Mouse (Mus musculus): ENCODE data around the gene Blnk.

Gene Blnk

DNA sequence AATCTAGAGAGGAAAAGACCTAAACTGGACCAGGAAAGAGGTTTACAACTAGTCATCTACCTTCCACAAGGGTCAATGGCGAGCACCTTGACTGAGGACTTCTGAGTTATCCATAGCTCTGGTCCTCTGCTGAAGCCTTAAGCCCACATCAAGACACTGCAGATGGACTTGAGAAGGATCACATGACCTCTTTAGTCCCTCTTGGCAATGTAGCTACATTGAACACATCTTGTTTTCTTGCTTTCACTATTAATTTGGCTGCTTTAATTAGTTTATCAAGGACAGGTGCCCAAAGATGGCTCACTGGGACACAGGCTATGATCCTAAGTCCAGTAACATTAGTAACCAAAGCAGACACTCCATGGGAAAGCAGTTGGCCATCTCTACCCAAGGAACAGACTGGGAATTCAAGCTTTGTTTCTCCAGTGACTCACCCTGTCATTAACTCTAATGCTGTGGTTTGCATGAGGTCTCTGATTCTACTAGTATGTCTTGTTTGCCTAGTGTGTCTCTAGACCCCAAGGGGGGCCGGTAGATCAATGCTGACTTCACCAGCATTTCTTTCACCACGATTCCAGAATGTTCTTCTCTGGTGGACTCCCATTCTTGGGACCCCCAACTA, 9.5 kb upstream of the Blnk start:
- in situ Hi-C loops (cut with MboI, MseI) = no loop called here

- in situ Hi-C loops (cut with MboI, MseI) = no loop called here
Measured at GRCm38 (mm10) chr19:40999569-40999968, 5.2 kb upstream of the Blnk start.

DNA sequence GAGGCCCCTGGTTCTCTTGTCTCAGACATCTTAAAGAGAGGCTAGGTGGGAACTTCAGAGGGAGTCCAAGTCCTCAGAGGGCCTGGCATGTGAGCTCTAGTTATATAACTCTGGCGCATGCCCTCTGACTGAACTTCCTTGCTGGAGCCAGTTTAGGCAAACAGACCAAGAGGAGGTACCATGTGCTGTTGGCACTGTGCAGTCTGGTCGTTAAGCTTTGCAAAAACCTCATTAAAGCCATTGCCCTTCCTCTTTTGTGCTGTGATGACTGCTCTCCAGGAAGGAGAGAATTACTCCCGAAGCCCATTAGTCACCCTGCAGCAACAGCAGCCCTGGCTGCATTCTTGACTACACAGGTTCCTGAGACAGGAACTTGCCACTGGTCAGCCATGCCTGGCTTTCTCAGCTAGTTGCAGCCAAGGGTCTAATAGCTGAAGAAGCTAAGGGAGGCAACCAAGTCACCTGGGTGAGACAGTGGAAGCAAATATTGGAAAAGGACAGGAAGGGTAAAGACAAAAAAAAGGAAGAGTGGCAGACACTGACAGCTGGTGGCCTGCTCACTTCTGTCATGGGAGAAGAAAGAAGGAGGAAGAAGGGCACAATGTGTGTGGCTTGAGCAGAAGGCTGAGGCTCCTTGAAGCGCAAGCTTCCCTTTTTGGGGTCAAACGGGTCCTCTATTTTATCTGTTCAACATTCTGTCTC, 4.3 kb upstream of the Blnk start:
- in situ Hi-C loops (cut with MboI, MseI) = no loop called here

GRCm38 (mm10) chr19:40996722-40997121, 2.4 kb upstream of the Blnk start:
- in situ Hi-C loops (cut with MboI, MseI) = no loop called here

- in situ Hi-C loops (cut with MboI, MseI) = no loop called here
Measured at GRCm38 (mm10) chr19:40995449-40996401, 1.4 kb upstream of the Blnk start.

GRCm38 (mm10) chr19:40994911-40995310, 576 bp upstream of the Blnk start:
- in situ Hi-C loops (cut with MboI, MseI) = no loop called here

GRCm38 (mm10) chr19:40993356-40993755, 979 bp downstream of the Blnk start:
- in situ Hi-C loops (cut with MboI, MseI) = no loop called here

GRCm38 (mm10) chr19:40992517-40993044, 1.8 kb downstream of the Blnk start:
- in situ Hi-C loops (cut with MboI, MseI) = no loop called here

- in situ Hi-C loops (cut with MboI, MseI) = no loop called here
Measured at GRCm38 (mm10) chr19:40992096-40992495, 2.2 kb downstream of the Blnk start.

- in situ Hi-C loops (cut with MboI, MseI) = no loop called here
Measured at GRCm38 (mm10) chr19:40991626-40992025, 2.7 kb downstream of the Blnk start.

DNA sequence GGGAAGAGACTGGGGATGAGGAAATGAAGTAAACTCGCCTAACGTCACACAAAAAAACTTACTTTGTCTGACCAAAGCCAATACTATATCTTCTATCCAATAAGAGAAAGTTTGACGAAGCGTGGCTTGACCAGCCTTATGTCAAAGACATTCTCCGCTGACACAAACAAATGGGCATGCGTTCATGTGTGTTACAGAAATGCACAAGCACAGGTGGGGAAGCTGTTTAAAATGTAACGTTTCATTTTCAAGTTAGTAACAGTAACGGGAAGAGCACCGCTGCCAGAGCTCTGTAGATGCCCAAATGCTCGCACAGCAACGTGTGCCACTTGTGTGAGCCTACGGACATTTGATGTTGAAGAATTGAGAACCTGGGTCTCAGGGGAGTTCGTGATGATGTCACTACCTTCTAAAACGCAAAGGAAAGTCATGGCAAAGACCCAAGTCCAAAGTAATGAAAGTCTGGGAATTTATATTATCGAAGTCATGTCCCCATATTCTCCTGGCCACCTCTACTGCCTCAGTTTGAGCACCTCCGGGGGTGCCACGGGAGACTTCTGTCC, 3.5 kb downstream of the Blnk start:
- in situ Hi-C loops (cut with MboI, MseI) = no loop called here

DNA sequence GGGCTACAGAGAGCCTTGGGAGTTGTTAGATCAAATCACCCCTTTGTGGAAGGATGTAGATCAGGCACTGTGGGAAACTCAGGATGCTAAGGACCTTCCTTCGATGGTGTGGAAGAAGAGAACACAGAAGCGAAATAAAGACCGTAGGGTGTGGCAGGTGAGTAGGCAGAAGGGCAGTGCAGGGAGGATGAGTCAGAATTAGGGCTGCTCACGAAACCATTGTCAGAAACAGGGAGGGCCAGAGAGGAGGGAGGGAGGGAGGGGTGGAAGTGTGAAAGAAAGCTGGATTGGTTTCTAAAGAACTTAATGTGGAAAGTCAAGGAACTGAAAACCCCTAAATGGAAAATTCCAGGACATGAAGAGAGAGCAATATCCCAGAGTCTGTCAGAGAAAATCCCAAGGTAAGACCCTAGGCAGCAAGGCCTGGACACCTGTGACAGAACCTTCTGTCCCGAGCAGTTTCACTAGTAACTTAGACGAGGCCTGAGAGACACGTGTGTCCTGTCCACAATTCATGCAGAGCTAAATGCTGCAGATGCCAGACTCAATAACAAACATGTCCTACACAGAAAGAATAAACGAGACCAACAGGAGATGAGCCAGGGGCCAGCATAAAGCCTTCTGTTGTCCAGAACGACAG, 4.3 kb downstream of the Blnk start:
- in situ Hi-C loops (cut with MboI, MseI) = no loop called here

GRCm38 (mm10) chr19:40988856-40989255, 5.5 kb downstream of the Blnk start:
- in situ Hi-C loops (cut with MboI, MseI) = no loop called here

DNA sequence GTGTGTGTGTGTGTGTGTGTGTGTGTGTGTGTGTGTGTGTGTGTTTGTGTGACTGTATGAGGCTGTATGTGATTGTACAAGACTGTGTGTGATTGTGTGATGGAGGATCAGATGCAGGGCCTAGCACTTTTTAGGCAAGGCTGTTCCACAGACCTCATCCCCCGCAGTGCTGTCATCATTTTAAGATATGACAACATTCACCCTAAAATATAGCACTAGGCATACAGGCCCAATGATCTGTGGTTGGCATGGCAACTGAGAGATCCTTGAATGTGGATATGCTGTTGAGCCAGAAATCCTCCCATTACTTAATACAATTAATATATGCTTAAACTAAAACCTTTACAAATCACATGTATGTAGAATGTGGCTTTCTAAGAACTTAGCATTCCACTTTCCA, 9.8 kb downstream of the Blnk start:
- in situ Hi-C loops (cut with MboI, MseI) = no loop called here

DNA sequence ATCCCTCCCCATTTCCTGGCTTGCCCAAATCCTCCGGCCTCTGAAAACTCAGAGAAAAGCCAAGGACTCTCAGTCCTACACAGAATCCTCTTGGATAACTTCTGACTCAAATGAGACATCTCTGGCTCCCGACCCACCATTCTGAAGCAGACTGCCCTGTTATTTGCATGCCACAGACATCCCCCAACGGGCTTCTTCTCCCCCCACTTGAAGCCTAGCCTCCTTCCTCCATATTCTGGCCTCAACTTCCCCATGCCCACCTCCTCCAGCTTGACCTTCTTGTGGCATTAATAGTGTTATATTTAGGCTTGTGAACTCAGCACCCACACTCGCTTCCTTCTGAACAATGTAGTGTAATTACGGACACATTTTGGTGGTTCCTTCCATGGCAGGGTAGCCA, 13.7 kb downstream of the Blnk start:
- in situ Hi-C loops (cut with MboI, MseI) = no loop called here

DNA sequence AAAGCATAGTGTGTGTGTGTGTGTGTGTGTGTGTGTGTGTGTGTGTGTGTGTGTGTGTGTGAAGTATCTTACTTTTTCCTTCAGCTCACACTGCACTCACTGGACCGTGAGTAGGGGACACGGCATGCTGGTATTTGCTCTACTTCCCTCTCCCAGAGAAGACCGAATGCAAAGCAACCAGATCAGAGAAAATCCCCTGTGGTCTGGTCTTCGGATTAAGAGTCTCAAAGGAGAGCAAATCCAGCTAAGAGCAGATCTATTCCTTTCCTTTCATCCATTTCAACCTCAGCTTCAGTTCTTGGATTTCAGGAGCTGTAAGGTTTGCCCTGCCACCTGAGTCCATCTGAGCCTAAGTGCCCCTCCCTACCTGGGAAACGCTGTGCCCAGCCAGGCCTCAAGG, 16.3 kb downstream of the Blnk start:
- in situ Hi-C loops (cut with MboI, MseI) = no loop called here

DNA sequence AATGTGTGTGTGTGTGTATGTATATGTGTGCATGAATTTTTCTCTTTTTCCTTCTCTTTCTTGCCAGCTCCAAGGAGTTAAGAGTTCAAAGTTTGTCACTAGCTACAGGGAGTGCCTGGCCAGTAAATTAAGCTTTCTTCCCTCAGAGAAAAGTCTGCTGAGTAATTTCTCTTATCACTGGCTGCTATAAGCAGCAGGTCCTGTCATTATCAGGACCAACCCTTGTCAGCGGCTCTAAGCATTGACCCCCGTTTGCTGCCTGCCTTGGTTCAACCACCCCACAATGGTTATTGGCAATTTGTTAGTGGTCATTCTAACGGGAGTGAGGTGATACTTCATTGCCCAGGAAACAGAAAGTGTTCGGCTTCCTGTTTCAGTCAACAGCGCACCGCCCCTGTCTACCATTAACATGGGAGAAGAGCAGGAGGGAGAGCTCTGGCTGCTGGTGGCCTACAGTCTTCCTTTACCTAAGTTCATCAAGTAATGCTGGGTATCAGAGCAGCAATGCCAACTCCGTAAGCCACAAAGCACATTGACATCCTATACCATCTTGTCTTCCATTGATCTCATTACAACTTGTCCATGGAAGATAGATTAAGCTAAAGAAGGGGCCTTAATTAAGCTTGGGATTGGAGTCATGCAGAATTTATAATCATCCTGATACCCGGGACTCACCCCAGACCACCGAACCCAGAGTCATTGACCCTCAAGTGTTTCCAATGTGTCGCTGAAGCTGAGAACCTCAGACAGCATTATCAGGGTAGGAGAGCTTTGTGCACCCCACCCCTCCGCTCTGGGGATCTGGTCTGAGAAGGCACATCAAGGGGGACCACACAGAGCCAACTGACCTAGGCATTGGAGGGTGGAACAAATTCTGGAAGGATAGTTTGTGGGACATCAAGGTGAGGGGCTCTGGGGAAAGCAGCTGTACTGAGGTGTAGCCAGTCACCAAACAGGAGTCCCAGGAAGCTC, 17.1 kb downstream of the Blnk start:
- in situ Hi-C loops (cut with MboI, MseI) = no loop called here

DNA sequence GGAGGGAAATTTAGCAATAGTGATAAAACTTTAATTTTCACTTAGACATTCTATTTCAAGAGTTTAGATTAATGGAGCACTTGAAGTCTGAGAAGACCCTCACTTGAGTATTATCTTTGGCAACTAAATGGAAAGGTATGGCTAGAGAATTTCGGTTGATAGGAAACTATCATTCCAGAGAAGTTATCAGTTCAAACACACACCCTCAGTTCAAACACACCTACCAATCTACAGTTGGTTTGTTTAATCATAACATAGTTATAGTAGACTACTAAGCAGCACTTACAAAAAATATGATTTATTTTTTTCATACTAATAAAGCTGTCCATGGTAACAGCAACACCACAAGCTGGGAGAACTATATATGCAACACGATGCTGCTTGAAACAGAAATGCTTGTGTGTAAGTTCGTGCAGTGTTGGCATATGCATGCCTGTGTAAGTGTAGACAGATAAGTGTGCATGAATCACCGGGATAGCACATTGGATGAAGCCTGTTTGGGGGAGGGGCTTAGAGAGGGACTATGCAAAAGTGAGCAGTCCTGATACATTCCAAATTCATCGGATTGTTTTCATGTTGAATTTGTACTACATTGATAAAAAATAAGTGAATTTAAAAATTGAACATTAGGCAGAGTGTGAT, 22.9 kb downstream of the Blnk start:
- in situ Hi-C loops (cut with MboI, MseI) = no loop called here

DNA sequence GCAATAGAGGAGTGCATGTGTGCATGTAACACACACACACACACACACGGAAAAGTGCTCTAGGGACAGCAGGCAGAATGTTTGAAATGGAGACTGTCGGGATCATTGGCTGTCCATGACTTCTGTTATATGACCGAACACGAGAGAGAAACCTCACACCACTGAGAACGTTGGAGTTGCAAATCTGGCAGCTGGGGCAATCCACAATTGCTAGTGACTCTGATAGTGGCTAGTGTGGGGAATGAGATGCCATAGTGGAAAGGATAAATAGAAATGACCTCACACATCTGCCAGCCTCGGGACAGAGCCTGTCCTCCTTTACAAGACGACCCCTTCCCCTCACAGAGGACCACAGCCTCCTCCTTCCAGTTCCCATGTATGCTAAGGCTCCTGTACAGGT, 23.6 kb downstream of the Blnk start:
- in situ Hi-C loops (cut with MboI, MseI) = no loop called here

DNA sequence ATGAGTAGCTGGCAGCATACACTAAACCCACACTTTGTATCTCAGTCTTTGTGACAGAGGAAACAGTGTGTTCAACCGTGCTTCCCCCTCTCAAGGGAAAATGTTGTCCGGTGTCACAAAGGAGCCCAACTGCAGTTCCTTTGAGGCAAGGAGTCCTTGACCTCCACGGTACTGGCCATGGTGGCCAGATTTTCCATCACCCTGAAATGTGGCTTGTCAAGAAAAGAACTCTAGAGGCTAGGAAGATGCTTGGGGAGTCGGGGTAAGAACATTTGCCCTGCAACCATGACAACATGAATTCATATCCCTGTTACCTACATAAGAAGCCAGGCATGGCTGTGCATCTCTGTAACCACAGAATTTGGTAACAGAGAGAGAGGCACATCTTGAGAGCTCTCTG, 24.0 kb downstream of the Blnk start:
- in situ Hi-C loops (cut with MboI, MseI) = no loop called here
